Mouse (Mus musculus) midbrain, embryonic 12.5 days (tissue): ENCODE data around the gene Pitpnc1. TPM values are rescaled to one million over a fixed set of nuclear protein-coding genes. Genes with fewer than 3 reads are reported as not detected.

Experiments
- ATAC-seq: fragments of 200-750 bp; cut with Nextera tagmentation; 2 replicates; pipeline ENCODE4 v1.8.0; 2017; ENCODE audit warnings: low read depth, moderate TSS enrichment, moderate library complexity; ENCODE audit not compliant: low FRiP score
- H3K27ac ChIP-seq: fragments of 300-500 bp; sonication (generic); replicated peaks from 2 replicates; pipeline ENCODE4 v1.5.1; 2016; ENCODE audit warnings: mild to moderate bottlenecking
- H3K27me3 ChIP-seq: fragments of 300-500 bp; sonication (generic); 2 replicates; pipeline ENCODE4 v1.6.1; 2016; ENCODE audit warnings: mild to moderate bottlenecking
- H3K36me3 ChIP-seq: fragments of 300-500 bp; sonication (generic); 2 replicates; pipeline ENCODE4 v1.6.1; 2016
- H3K4me1 ChIP-seq: fragments of 300-500 bp; sonication (generic); 2 replicates; pipeline ENCODE4 v1.6.1; 2016
- H3K4me2 ChIP-seq: fragments of 300-500 bp; sonication (generic); replicated peaks from 2 replicates; pipeline ENCODE4 v1.6.1; 2016; ENCODE audit warnings: mild to moderate bottlenecking, moderate library complexity
- H3K4me3 ChIP-seq: fragments of 300-500 bp; sonication (generic); 2 replicates; pipeline ENCODE4 v1.5.1; 2016; ENCODE audit warnings: mild to moderate bottlenecking
- H3K9ac ChIP-seq: fragments of 300-500 bp; sonication (generic); replicated peaks from 2 replicates; pipeline ENCODE4 v1.6.1; 2016; ENCODE audit warnings: mild to moderate bottlenecking, moderate library complexity
- H3K9me3 ChIP-seq: fragments of 300-500 bp; sonication (generic); 2 replicates; pipeline ENCODE4 v1.6.1; 2016; ENCODE audit warnings: mild to moderate bottlenecking
- WGBS: fragments of 180-500 bp; shearing (Covaris S2); methylation state at CpG from one replicate; pipeline ENCODE4 v1.1.7; 2016; 5-methylcytosine and 5-hydroxymethylcytosine counted together
- polyA plus RNA-seq: library from polyadenylated mRNA; unstranded; fragments of >200 nt; fragmentation: Nextera tagmentation; extraction: Ambion mirVana; gene quantifications from 2 replicates; pipeline ENCODE4 v1.2.1, GENCODE M21; 2016

The Pitpnc1 gene
- polyA plus RNA-seq, 1 experiment from 2014 or later = 32.3 TPM

GRCm38 (mm10) chr11:107325739-107326725 lies 144.5 kb downstream of the Pitpnc1 start:
- Histone ChIP-seq H3K4me3 (no peak overlapping the region), H3K36me3 (0 out of 2 replicates have a peak, but pooled peaks cover 4% of the 10 kb centered on the region), H3K9ac (no peak overlapping the region; the same call in 1 of the 2 replicates), H3K4me2 (no peak overlapping the region), H3K4me1 (peaks cover 15% of the 10 kb centered on the region), H3K27me3 (no peaks in the 10 kb centered on the region), H3K9me3 (no peaks in the 10 kb centered on the region), H3K27ac (peak overlapping the region; percentile 52)
- ATAC-seq = no peak
- 29% methylated on average over 14 of the region's 14 CpGs for WGBS

DNA sequence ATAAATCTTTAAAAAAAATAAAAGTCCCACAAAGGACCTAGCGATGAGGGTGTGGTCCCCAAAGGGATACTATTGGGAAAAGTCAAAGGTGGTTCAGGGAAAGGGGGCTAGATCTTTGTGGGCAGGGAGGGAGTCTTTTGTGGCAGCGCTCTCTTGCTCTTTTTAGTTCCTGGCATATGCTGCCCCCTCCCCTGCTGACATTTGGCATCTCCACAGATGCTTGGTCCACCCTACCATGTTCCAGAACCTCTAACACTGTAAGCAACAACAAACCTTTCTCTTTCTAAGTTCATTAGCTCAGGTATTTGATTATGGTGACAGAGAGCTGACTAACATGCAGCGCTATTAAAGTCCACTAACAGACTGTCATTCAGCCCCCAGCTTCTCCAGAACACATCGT lies 145.3 kb downstream of the Pitpnc1 start:
- 0 out of 2 replicates have a peak, but pooled peaks cover 4% of the 10 kb centered on the region for H3K36me3 ChIP-seq
- H3K27me3 ChIP-seq = no peaks in the 10 kb centered on the region
- ATAC-seq = no peak
- peaks cover 15% of the 10 kb centered on the region for H3K4me1 ChIP-seq
- H3K4me3 ChIP-seq = no peak overlapping the region
- no peak overlapping the region for H3K9ac ChIP-seq
- H3K9me3 ChIP-seq = no peaks in the 10 kb centered on the region
- H3K4me2 ChIP-seq = no peak overlapping the region
- WGBS = 83% methylated on average over 4 of the region's 4 CpGs
- H3K27ac ChIP-seq = peak overlapping the region; percentile 52

DNA sequence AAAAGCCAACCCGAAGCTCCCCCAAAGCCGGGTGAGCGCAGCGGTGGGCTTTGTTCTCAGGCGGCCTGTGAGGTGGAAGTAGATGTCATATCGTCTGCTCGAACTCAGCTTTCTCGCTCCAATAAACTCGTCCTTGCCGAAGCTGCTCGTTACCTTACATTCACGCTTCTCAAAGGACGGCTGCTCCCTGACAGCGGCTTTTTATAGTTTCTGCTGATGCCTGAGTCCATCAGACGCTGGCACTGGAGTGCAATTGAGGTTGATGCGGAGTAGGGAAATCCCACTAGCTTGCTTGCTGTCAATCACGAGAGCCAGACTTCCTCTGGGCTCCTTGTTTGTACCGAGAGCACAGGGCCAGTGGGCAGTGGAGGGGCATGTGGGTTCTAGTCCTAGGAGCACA lies 147.3 kb downstream of the Pitpnc1 start:
- WGBS = 79% methylated on average over 18 of the region's 18 CpGs
- Histone ChIP-seq H3K9ac (no peak overlapping the region), H3K4me3 (no peak overlapping the region), H3K9me3 (no peaks in the 10 kb centered on the region), H3K4me1 (peaks cover 15% of the 10 kb centered on the region), H3K36me3 (0 out of 2 replicates have a peak, but pooled peaks cover 6% of the 10 kb centered on the region), H3K4me2 (no peak overlapping the region), H3K27ac (no peak overlapping the region), H3K27me3 (no peaks in the 10 kb centered on the region)
- ATAC-seq = no peak

GRCm38 (mm10) chr11:107322226-107322625 lies 148.3 kb downstream of the Pitpnc1 start:
- H3K36me3 ChIP-seq = 0 out of 2 replicates have a peak, but pooled peaks cover 6% of the 10 kb centered on the region
- WGBS = 94% methylated on average over 13 of the region's 13 CpGs

GRCm38 (mm10) chr11:107321819-107322218 lies 148.7 kb downstream of the Pitpnc1 start:
- Histone ChIP-seq H3K36me3 (0 out of 2 replicates have a peak, but pooled peaks cover 6% of the 10 kb centered on the region), H3K4me2 (no peak overlapping the region), H3K27me3 (no peaks in the 10 kb centered on the region), H3K4me3 (no peak overlapping the region), H3K4me1 (peaks cover 20% of the 10 kb centered on the region), H3K9ac (no peak overlapping the region), H3K27ac (no peak overlapping the region), H3K9me3 (no peaks in the 10 kb centered on the region)
- ATAC-seq = no peak
- WGBS = 95% methylated on average over 3 of the region's 3 CpGs

More at GRCm38 (mm10) chr11:107322226-107322625, 148.3 kb downstream of the Pitpnc1 start:
- no peaks in the 10 kb centered on the region for H3K27me3 ChIP-seq
- H3K4me2 ChIP-seq = no peak overlapping the region
- peaks cover 20% of the 10 kb centered on the region for H3K4me1 ChIP-seq
- H3K27ac ChIP-seq = no peak overlapping the region
- ATAC-seq = no peak
- H3K9me3 ChIP-seq = no peaks in the 10 kb centered on the region
- no peak overlapping the region for H3K9ac ChIP-seq
- H3K4me3 ChIP-seq = no peak overlapping the region

DNA sequence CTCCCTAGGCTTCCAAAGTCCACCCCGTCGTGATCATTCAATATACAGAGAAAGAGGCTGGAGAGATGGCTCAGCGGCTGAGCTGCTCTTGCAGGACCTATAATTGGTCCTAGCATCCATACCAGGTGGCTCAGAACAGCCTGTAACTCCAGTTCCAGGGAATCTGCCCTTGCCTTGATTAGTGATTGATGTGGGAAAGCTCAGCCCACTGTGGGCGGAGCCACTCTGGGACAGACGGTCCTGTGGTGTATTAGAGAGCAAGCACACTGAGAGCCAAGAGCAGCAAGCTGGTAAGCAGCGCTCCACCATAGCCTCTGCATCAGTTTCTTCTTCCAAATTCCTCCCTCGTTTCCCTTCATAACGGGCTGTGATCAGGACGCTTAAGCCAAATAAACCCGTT lies 150.6 kb downstream of the Pitpnc1 start:
- Histone ChIP-seq H3K27me3 (no peaks in the 10 kb centered on the region), H3K36me3 (0 out of 2 replicates have a peak, but pooled peaks cover 6% of the 10 kb centered on the region), H3K4me2 (no peak overlapping the region), H3K27ac (no peak overlapping the region), H3K9me3 (no peaks in the 10 kb centered on the region), H3K4me1 (peaks cover 8% of the 10 kb centered on the region), H3K4me3 (no peak overlapping the region), H3K9ac (no peak overlapping the region)
- 50% methylated on average over 10 of the region's 10 CpGs for WGBS
- ATAC-seq = no peak

GRCm38 (mm10) chr11:107317653-107318281 lies 152.7 kb downstream of the Pitpnc1 start:
- no peak overlapping the region for H3K9ac ChIP-seq
- ATAC-seq = no peak

DNA sequence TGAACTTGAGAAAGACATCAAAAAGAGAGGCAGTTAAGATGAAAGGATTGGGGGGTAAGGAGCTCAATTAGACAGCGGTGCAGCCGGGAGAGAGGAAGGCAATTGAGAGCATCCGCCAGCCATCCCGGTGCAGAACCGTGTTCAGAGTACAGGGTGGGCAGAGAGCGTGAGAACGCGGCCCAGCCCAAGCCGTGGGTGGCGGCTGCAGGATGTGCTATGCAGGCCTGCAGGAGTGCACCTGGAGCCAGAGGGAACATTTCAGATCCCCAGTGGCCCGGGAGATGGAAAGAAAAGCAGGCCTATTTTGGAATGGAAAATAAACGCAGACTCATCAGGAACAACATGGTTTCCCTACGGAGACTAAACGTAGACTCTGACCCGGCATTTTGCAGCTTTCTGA lies 155.0 kb downstream of the Pitpnc1 start:
- 0 out of 2 replicates have a peak, but pooled peaks cover 7% of the 10 kb centered on the region for H3K36me3 ChIP-seq
- H3K4me3 ChIP-seq = no peak overlapping the region
- WGBS = 85% methylated on average over 15 of the region's 15 CpGs
- no peaks in the 10 kb centered on the region for H3K9me3 ChIP-seq
- H3K27me3 ChIP-seq = no peaks in the 10 kb centered on the region
- H3K4me1 ChIP-seq = peaks cover 5% of the 10 kb centered on the region; the same call in 1 of the 2 replicates
- no peak overlapping the region for H3K27ac ChIP-seq
- no peak for ATAC-seq
- no peak overlapping the region for H3K4me2 ChIP-seq
- no peak overlapping the region for H3K9ac ChIP-seq

More at GRCm38 (mm10) chr11:107317653-107318281, 152.7 kb downstream of the Pitpnc1 start:
- no peak overlapping the region for H3K4me3 ChIP-seq
- no peak overlapping the region for H3K4me2 ChIP-seq
- H3K9me3 ChIP-seq = no peaks in the 10 kb centered on the region
- H3K36me3 ChIP-seq = 0 out of 2 replicates have a peak, but pooled peaks cover 11% of the 10 kb centered on the region
- 0 out of 2 replicates have a peak overlapping the region, but pooled peaks have one; percentile 3 for H3K27ac ChIP-seq
- H3K4me1 ChIP-seq = peaks cover 5% of the 10 kb centered on the region; the same call in 1 of the 2 replicates
- 72% methylated on average over 14 of the region's 14 CpGs for WGBS
- H3K27me3 ChIP-seq = no peaks in the 10 kb centered on the region

DNA sequence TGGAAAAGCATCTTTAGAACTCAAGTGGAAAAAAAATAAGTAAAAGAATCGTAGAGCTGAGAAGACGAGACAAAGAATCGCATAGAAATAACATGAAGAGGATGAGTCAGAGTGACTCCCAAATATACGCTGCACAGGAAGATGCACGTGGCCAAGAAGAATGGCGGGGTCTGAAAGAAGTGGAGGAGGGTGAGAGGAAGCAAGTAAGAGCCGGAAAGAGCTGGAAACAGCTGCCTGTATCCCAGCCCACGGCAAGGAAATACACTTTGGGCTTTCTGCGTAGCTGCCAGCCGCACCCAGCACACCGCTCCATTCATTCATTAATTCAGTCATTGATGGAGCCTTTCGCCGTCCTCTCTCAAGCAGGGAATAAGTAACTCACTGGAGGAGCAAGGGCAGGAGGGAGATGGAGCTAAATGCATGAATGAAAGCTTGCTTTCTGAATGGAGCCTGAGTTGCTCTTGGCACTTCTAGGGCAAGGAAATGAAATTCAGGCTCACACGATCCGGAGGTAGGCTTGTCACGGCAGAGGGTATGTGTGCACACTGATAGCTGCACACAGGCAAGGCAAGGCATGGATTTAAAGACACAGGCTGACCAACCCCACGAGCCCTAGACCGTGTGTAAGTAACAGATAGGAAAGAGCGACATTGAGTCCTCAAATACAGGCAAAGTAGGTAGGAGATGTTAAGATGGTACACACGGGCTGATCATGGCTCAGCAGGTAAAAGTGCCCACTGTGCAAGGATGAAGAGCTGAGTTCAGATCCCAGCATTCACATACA lies 160.0 kb downstream of the Pitpnc1 start:
- H3K27ac ChIP-seq = no peak overlapping the region
- WGBS = 85% methylated on average over 20 of the region's 20 CpGs
- H3K36me3 ChIP-seq = peaks cover 16% of the 10 kb centered on the region
- peaks cover 3% of the 10 kb centered on the region; the same call in 1 of the 2 replicates for H3K9me3 ChIP-seq
- H3K4me1 ChIP-seq = no peaks in the 10 kb centered on the region
- ATAC-seq = no peak
- H3K4me2 ChIP-seq = no peak overlapping the region
- no peaks in the 10 kb centered on the region for H3K27me3 ChIP-seq
- no peak overlapping the region for H3K4me3 ChIP-seq
- no peak overlapping the region for H3K9ac ChIP-seq

- ATAC-seq = no peak
- WGBS = 74% methylated on average over 11 of the region's 11 CpGs
- Histone ChIP-seq H3K4me3 (no peak overlapping the region), H3K27me3 (no peaks in the 10 kb centered on the region), H3K36me3 (peaks cover 16% of the 10 kb centered on the region), H3K4me2 (no peak overlapping the region), H3K4me1 (no peaks in the 10 kb centered on the region), H3K9me3 (peaks cover 3% of the 10 kb centered on the region; the same call in 1 of the 2 replicates), H3K9ac (no peak overlapping the region), H3K27ac (0 out of 2 replicates have a peak overlapping the region, but pooled peaks have one; percentile 3)
Measured at GRCm38 (mm10) chr11:107306170-107306569, 164.3 kb downstream of the Pitpnc1 start.

GRCm38 (mm10) chr11:107302141-107302540 lies 168.4 kb downstream of the Pitpnc1 start:
- Histone ChIP-seq H3K27ac (no peak overlapping the region), H3K27me3 (no peaks in the 10 kb centered on the region)
- WGBS = 97% methylated on average over 4 of the region's 4 CpGs

More at GRCm38 (mm10) chr11:107302141-107302540, 168.4 kb downstream of the Pitpnc1 start:
- Histone ChIP-seq H3K36me3 (peaks cover 11% of the 10 kb centered on the region; the same call in 1 of the 2 replicates), H3K4me3 (no peak overlapping the region), H3K4me2 (no peak overlapping the region), H3K9me3 (peaks cover 8% of the 10 kb centered on the region), H3K4me1 (no peaks in the 10 kb centered on the region), H3K9ac (no peak overlapping the region)
- ATAC-seq = no peak
